Mouse (Mus musculus): ENCODE data around the gene Kank4. TPM values are rescaled to one million over a fixed set of nuclear protein-coding genes. Genes with fewer than 3 reads are reported as not detected.
"Not testable (repeated sequence)": the region's sequence is repeated elsewhere in the genome, so short reads cannot be mapped to it uniquely, and the experiment has no call there.

The Kank4 gene
- 2.7 and 2.8 TPM in 2 replicates for polyA plus RNA-seq (2016; fragmentation: Nextera tagmentation; extraction: Ambion mirVana)

DNA sequence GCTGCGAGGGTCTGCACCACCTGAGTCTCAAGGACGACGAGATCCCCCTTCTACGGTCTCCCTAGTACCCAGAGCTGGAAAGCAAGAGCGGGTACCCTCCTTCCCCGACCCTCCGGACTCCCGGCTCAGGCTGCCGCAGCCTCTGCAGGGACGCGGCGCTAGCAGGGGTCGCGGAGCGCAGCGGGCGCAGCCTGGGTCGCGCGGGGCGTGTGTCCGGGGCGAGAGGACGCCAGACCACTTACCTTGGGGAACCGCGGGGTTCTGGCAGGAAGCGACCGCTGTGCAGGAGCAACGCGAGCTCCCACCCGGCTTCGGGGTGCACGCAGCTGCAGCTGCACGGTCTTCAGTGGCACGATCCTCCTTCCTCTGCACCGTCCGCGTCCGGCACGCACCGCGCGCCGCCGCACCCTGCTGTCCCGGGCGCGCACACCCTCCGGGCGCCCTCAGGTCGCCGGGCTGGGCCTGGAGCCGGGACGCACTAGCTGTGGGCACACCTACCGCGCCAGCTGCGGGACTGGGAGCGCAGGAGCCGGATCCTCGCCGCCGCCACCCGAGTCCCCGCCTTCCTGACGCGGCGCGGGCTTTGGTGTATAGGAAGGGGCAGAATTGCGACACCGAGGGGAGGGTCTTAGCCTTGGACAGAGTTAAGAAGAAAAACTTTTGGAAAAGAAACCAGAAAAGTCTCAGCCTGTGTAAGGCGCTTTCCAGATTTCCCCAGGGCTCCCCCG is at the start of gene Kank4:
Kank4 (minus strand) TSS at position 354 of the 728 bp plus-strand sequence.
- Histone ChIP-seq H3K9me3 (no peaks in the 10 kb centered on the region), H3K4me2 (replicated peaks) (peak within 1 kb of the TSS; percentile 83), H3K4me3 (peak within 1 kb of the TSS; percentile 79), H3K27ac (peak within 1 kb of the TSS; percentile 70), H3K9ac (peak within 1 kb of the TSS; percentile 85), H3K27me3 (no peaks in the 10 kb centered on the region), H3K4me1 (peaks cover 23% of the 10 kb centered on the region), H3K36me3 (no peaks in the 10 kb centered on the region)
- ATAC-seq (ENCODE audit: insufficient number of reproducible peaks, insufficient read depth, low FRiP score, low TSS enrichment), result peak; percentile 82
- WGBS, result under 1% methylated on average over 61 of the region's 72 CpGs

DNA sequence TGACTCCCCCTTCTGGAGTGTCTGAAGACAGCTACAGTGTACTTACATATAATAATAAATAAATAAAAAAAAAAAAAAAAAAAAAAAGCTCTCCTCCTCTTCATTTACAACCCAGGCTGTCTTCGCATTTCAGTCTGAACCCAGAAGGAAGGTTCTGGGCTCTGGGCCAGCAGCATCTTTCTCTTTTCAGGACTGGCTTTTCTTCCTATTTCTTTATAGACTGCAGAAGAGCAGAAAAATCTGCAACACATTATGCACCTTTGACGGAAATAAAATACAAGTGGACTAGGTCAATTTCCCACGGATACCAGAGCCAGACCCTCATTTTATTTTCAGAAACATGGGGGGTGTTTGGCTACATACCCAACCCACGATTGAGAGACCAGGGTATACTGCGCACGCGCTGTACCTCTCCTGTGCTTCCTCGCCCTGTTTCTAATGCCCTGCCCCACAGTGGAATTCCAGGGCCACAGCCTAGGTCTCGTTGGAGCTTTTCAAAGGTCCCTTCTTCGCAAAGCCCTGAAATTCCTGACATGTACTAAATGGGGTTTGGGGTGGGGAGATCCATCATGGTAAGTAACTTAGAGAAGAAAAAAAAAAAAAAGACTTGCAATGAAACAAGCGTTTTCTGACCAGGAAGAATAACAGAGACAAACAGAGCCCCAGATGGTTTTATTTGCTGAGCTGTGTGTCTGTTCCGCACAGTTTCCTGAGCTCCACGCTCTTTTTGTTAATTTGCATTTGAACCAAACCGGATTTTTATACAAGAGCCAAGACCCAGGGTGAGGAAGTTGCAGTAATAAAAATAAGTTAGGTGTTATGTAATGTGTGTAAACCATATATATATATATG is 48.3 kb upstream of the Kank4 start:
- Histone ChIP-seq H3K4me1 (no peaks in the 10 kb centered on the region), H3K36me3 (no peaks in the 10 kb centered on the region), H3K4me3 (no peak overlapping the region), H3K9me3 (0 out of 2 replicates have a peak, but pooled peaks cover 5% of the 10 kb centered on the region), H3K9ac (no peak overlapping the region), H3K27ac (no peak overlapping the region), H3K27me3 (no peaks in the 10 kb centered on the region), H3K4me2 (replicated peaks) (no peak overlapping the region)
- ATAC-seq (ENCODE audit: insufficient number of reproducible peaks, insufficient read depth, low FRiP score, low TSS enrichment), result no peak
- WGBS, result 56% methylated on average over 14 of the region's 14 CpGs

DNA sequence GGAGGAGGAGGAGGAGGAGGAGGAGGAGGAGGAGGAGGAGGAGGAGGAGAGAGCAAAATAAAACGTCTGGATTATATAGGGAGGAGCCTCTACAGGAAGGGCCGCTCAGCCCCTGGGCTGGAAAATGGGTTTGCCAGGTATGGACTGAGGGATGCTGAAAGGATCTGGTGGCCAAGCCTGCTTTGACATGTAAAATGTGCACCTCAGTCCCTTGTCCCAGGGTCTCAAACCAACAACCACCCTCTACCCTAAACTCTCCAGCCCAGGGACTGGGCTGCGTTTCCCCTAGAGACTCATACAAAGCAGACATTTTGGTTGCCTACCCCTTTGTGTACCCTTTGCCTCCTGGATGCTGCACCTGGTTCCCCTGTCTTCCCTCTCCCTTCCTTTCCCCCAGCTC is 47.2 kb upstream of the Kank4 start:
- Histone ChIP-seq H3K4me1 (no peaks in the 10 kb centered on the region), H3K9ac (no peak overlapping the region), H3K4me2 (replicated peaks) (no peak overlapping the region), H3K27ac (no peak overlapping the region), H3K27me3 (no peaks in the 10 kb centered on the region), H3K9me3 (0 out of 2 replicates have a peak, but pooled peaks cover 8% of the 10 kb centered on the region), H3K36me3 (no peaks in the 10 kb centered on the region), H3K4me3 (no peak overlapping the region)
- ATAC-seq (ENCODE audit: insufficient number of reproducible peaks, insufficient read depth, low FRiP score, low TSS enrichment), result no peak
- 70% methylated on average over 3 of the region's 3 CpGs for WGBS

GRCm38 (mm10) chr4:98864094-98864493 is 46.8 kb upstream of the Kank4 start:
- no peaks in the 10 kb centered on the region for H3K36me3 ChIP-seq
- H3K4me3 ChIP-seq, result no peak overlapping the region
- 29% methylated on average over 1 of the region's 2 CpGs for WGBS
- H3K9me3 ChIP-seq, result 0 out of 2 replicates have a peak, but pooled peaks cover 9% of the 10 kb centered on the region
- ATAC-seq (ENCODE audit: insufficient number of reproducible peaks, insufficient read depth, low FRiP score, low TSS enrichment), result no peak
- H3K27me3 ChIP-seq, result no peaks in the 10 kb centered on the region
- no peak overlapping the region for H3K9ac ChIP-seq
- no peak overlapping the region for H3K27ac ChIP-seq
- H3K4me1 ChIP-seq, result no peaks in the 10 kb centered on the region
- H3K4me2 ChIP-seq (replicated peaks), result no peak overlapping the region

GRCm38 (mm10) chr4:98863451-98863850 is 46.1 kb upstream of the Kank4 start:
- Histone ChIP-seq H3K9ac (no peak overlapping the region), H3K4me2 (replicated peaks) (no peak overlapping the region), H3K4me1 (no peaks in the 10 kb centered on the region), H3K4me3 (no peak overlapping the region), H3K27me3 (no peaks in the 10 kb centered on the region), H3K27ac (no peak overlapping the region), H3K9me3 (0 out of 2 replicates have a peak, but pooled peaks cover 9% of the 10 kb centered on the region), H3K36me3 (no peaks in the 10 kb centered on the region)
- WGBS, result 82% methylated on average over 2 of the region's 2 CpGs
- ATAC-seq (ENCODE audit: insufficient number of reproducible peaks, insufficient read depth, low FRiP score, low TSS enrichment), result no peak

GRCm38 (mm10) chr4:98858151-98858855 is 41.0 kb upstream of the Kank4 start:
- ATAC-seq (ENCODE audit: insufficient number of reproducible peaks, insufficient read depth, low FRiP score, low TSS enrichment), result no peak
- Histone ChIP-seq H3K9me3 (0 out of 2 replicates have a peak, but pooled peaks cover 3% of the 10 kb centered on the region), H3K27ac (no peak overlapping the region), H3K27me3 (no peaks in the 10 kb centered on the region), H3K4me1 (no peaks in the 10 kb centered on the region), H3K4me2 (replicated peaks) (no peak overlapping the region), H3K9ac (no peak overlapping the region), H3K36me3 (no peaks in the 10 kb centered on the region), H3K4me3 (no peak overlapping the region)
- WGBS, result 58% methylated on average over 4 of the region's 4 CpGs

- no peak for ATAC-seq (ENCODE audit: insufficient number of reproducible peaks, insufficient read depth, low FRiP score, low TSS enrichment)
- no peaks in the 10 kb centered on the region for H3K27me3 ChIP-seq
- H3K4me2 ChIP-seq (replicated peaks), result no peak overlapping the region
- H3K27ac ChIP-seq, result no peak overlapping the region
- H3K9ac ChIP-seq, result no peak overlapping the region
- H3K4me3 ChIP-seq, result no peak overlapping the region
- H3K36me3 ChIP-seq, result no peaks in the 10 kb centered on the region
- WGBS, result 83% methylated on average over 11 of the region's 11 CpGs
- H3K4me1 ChIP-seq, result no peaks in the 10 kb centered on the region
- 0 out of 2 replicates have a peak, but pooled peaks cover 3% of the 10 kb centered on the region for H3K9me3 ChIP-seq
These were observed 39.8 kb upstream of the Kank4 start for GRCm38 (mm10) chr4:98857037-98857648.

DNA sequence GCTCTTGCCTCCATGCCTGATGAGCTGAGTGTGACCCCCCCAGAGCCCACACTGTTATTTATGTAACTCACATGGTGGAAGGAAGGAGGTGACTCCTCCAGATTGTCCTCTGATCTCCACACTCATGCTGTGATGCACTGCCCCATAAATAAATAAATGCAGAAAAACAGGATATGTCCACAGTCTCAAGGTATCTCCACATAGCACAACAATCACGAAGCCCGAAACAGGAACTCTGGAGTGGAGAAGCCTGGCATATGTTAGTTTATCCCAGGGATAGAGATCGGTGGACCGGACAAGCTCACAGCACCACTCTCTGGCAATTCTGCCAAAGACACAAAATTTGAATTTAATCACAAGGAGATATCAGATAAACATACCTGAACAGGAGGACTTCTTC is 36.6 kb upstream of the Kank4 start:
- Histone ChIP-seq H3K4me1 (no peaks in the 10 kb centered on the region), H3K27me3 (no peaks in the 10 kb centered on the region), H3K4me2 (replicated peaks) (no peak overlapping the region), H3K9me3 (no peaks in the 10 kb centered on the region), H3K27ac (no peak overlapping the region), H3K9ac (no peak overlapping the region), H3K4me3 (no peak overlapping the region), H3K36me3 (no peaks in the 10 kb centered on the region)
- 92% methylated on average over 4 of the region's 4 CpGs for WGBS
- ATAC-seq (ENCODE audit: insufficient number of reproducible peaks, insufficient read depth, low FRiP score, low TSS enrichment), result no peak

- H3K27me3 ChIP-seq; ATAC-seq (ENCODE audit: insufficient number of reproducible peaks, insufficient read depth, low FRiP score, low TSS enrichment); H3K27ac ChIP-seq; H3K36me3 ChIP-seq; H3K9ac ChIP-seq; H3K9me3 ChIP-seq; H3K4me2 ChIP-seq (replicated peaks); H3K4me3 ChIP-seq; H3K4me1 ChIP-seq: not testable (repeated sequence)
- 73% methylated on average over 1 of the region's 1 CpGs for WGBS
These were observed 33.1 kb upstream of the Kank4 start for GRCm38 (mm10) chr4:98850485-98850884.

DNA sequence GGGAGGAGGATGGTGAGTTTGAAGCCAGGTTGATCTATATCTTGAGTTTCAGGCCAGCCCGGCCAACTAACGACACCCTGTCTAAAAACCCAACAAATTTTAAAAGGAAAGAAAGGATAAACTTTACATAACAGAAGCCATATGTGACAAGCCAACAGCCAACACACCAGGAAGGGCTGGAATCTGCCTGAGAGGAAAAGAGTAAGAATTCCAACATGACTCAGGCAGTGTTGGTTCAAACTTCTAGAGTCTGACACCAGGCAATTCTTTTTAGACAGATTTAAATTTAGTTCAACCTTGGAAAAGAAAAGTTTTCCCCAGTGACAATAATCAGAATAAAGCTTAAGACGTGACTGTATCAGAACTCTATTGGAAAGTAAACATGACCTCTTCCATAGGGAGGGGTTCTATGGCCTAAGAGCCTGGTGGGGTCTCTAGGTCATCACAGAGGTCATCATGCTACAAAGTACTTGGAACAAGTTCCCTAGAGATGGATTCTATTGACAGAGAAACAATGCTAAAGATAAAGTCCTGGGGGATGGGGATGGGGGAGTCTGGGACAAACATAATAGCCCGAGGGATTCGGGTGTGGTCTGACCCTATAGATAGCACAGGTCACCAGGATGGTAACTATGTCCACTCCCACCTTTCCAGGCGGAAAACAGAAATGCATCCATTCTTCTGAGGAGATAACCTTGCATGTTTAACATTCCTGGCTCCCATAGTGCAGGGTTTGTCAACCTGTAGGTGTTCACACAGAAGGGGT is 30.0 kb upstream of the Kank4 start:
- no peak for ATAC-seq (ENCODE audit: insufficient number of reproducible peaks, insufficient read depth, low FRiP score, low TSS enrichment)
- Histone ChIP-seq H3K36me3 (no peaks in the 10 kb centered on the region), H3K9ac (no peak overlapping the region)

More for the DNA sequence above, 30.0 kb upstream of the Kank4 start:
- peaks cover 4% of the 10 kb centered on the region; the same call in 1 of the 2 replicates for H3K4me1 ChIP-seq
- no peak overlapping the region for H3K4me3 ChIP-seq
- WGBS, result 54% methylated on average over 6 of the region's 6 CpGs
- no peaks in the 10 kb centered on the region for H3K9me3 ChIP-seq
- no peaks in the 10 kb centered on the region for H3K27me3 ChIP-seq
- no peak overlapping the region for H3K27ac ChIP-seq
- H3K4me2 ChIP-seq (replicated peaks), result no peak overlapping the region

All from embryonic facial prominence, embryonic 12.5 days (tissue).